Mouse (Mus musculus): ENCODE data around the gene Gm7138. TPM values are rescaled to one million over a fixed set of nuclear protein-coding genes. Genes with fewer than 3 reads are reported as not detected.
A peak's percentile ranks its signal among the peaks of the same experiment; 100 is the strongest.
"Not testable (repeated sequence)": the region's sequence is repeated elsewhere in the genome, so short reads cannot be mapped to it uniquely, and the experiment has no call there.

The Gm7138 gene
- total RNA-seq, 2 experiments from 2014 or later = not detected

- DNase-seq (ENCODE audit: low spot score in 2 of 2) = not testable (repeated sequence)
Measured at GRCm38 (mm10) chr10:77750686-77751085, 26.1 kb downstream of the Gm7138 start.

GRCm38 (mm10) chr10:77741924-77742688, 34.6 kb downstream of the Gm7138 start, which contains the start of gene Gm18596:
Gene Gm18596, minus strand, starts transcription at chr10:77742638.
- DNase-seq (ENCODE audit: low spot score in 2 of 2) = peak in 1 of 2 experiments; percentile 32

GRCm38 (mm10) chr10:77738929-77739328, 37.8 kb downstream of the Gm7138 start:
- no peak for DNase-seq (ENCODE audit: low spot score in 2 of 2)

GRCm38 (mm10) chr10:77735928-77736327, 40.8 kb downstream of the Gm7138 start:
- DNase-seq (ENCODE audit: low spot score in 2 of 2) = no peak

GRCm38 (mm10) chr10:77729241-77729640, 47.5 kb downstream of the Gm7138 start:
- DNase-seq (ENCODE audit: low spot score in 2 of 2) = no peak

GRCm38 (mm10) chr10:77728280-77728679, 48.5 kb downstream of the Gm7138 start:
- DNase-seq (ENCODE audit: low spot score in 2 of 2) = no peak

Other genes with a start within 250 kb of the Gm7138 start
- 1 to 10 TPM; 3.5 to 3.8 TPM for gene Itgb2, start 246.7 kb downstream of the Gm7138 start, total RNA-seq (2021)
- 10 to 100 TPM; 71.6 to 82.0 TPM for gene Pttg1ip, start 195.2 kb downstream of the Gm7138 start, total RNA-seq (2021)
- gene Sumo3, start 170.8 kb downstream of the Gm7138 start, total RNA-seq (2021) = 100 to 1,000 TPM; 129 to 156 TPM
- gene Gm49325, start 170.7 kb downstream of the Gm7138 start, total RNA-seq (2021) = 10 to 100 TPM; 17.9 to 34.8 TPM
- 10 to 100 TPM; 46.6 to 54.3 TPM for gene Ube2g2, start 154.7 kb downstream of the Gm7138 start, total RNA-seq (2021)
- gene Tspear, start 90.4 kb downstream of the Gm7138 start, total RNA-seq (2021) = not detected
- not detected for gene Gm19402, start 86.2 kb downstream of the Gm7138 start, total RNA-seq (2021)
- not detected for gene Gm9508, start 79.7 kb downstream of the Gm7138 start, total RNA-seq (2021)
- not detected for gene Gm10272, start 70.3 kb downstream of the Gm7138 start, total RNA-seq (2021)
- not detected for gene Gm10024, start 65.5 kb downstream of the Gm7138 start, total RNA-seq (2021)
- gene Gm10142, start 61.1 kb downstream of the Gm7138 start, total RNA-seq (2021) = not detected
- not detected for gene Krtap12-1, start 56.3 kb downstream of the Gm7138 start, total RNA-seq (2021)
- not detected for gene Gm10100, start 50.5 kb downstream of the Gm7138 start, total RNA-seq (2021)
- gene Gm18596, start 34.3 kb downstream of the Gm7138 start, total RNA-seq (2021) = not detected
- not detected for gene Gm9736, start 25.6 kb downstream of the Gm7138 start, total RNA-seq (2021)
- gene Gm3233, start 17.3 kb downstream of the Gm7138 start, total RNA-seq (2021) = not detected
- gene Gm3238, start 5.6 kb downstream of the Gm7138 start, total RNA-seq (2021) = not detected
- not detected for gene Gm3250, start 5.6 kb upstream of the Gm7138 start, total RNA-seq (2021)
- gene Gm7137, start 11.3 kb upstream of the Gm7138 start, total RNA-seq (2021) = not detected
- not detected for gene Gm9639, start 18.1 kb upstream of the Gm7138 start, total RNA-seq (2021)
- gene Gm19668, start 22.2 kb upstream of the Gm7138 start, total RNA-seq (2021) = not detected
- gene Gm9507, start 34.9 kb upstream of the Gm7138 start, total RNA-seq (2021) = not detected
- not detected for gene Gm2696, start 37.7 kb upstream of the Gm7138 start, total RNA-seq (2021)
- gene Krtap10-4, start 50.2 kb upstream of the Gm7138 start, total RNA-seq (2021) = not detected
- not detected for gene Krtap10-10, start 59.0 kb upstream of the Gm7138 start, total RNA-seq (2021)
- not detected for gene Gm36176, start 69.9 kb upstream of the Gm7138 start, total RNA-seq (2021)
- gene Gm10318, start 75.9 kb upstream of the Gm7138 start, total RNA-seq (2021) = not detected
- not detected for gene Gm3285, start 85.0 kb upstream of the Gm7138 start, total RNA-seq (2021)
- 10 to 100 TPM; 19.2 to 20.6 TPM for gene Lrrc3, start 125.6 kb upstream of the Gm7138 start, total RNA-seq (2021)
- 10 to 100 TPM; 26.0 to 27.3 TPM for gene Trpm2, start 193.6 kb upstream of the Gm7138 start, total RNA-seq (2021)
- gene 1810043G02Rik, start 201.6 kb upstream of the Gm7138 start, total RNA-seq (2021) = 10 to 100 TPM; 32.7 to 42.5 TPM
- gene Pfkl, start 233.1 kb upstream of the Gm7138 start, total RNA-seq (2021) = 100 to 1,000 TPM; 112 to 116 TPM